Mouse (Mus musculus) forebrain, postnatal 0 days (tissue): ENCODE measurements at regions not wholly inside any gene's neighbourhood (a gene's known extent, or its start where the extent isn't known, plus 50 kb on each side); places are given as distances from the start of the nearest gene placed in this dataset.

Experiments used
- ATAC-seq: fragments of 200-750 bp; cut with Nextera tagmentation; 2 replicates; pipeline ENCODE4 v1.8.0; 2017; ENCODE audit warnings: mild to moderate bottlenecking, moderate library complexity
- DNase-seq: peaks from one replicate; pipeline ENCODE4 v3.0.0-alpha.2; 2015
- H3K27ac ChIP-seq: fragments of 300-500 bp; sonication (generic); 2 replicates; pipeline ENCODE4 v1.5.1; 2014; ENCODE audit warnings: low read depth, mild to moderate bottlenecking, antibody characterized with exemption, low read length, moderate library complexity, mixed read lengths
- H3K27me3 ChIP-seq: fragments of 300-500 bp; sonication (generic); 2 replicates; pipeline ENCODE4 v1.6.1; 2014; ENCODE audit warnings: mild to moderate bottlenecking, low read length, mixed read lengths; ENCODE audit not compliant: insufficient read depth
- H3K36me3 ChIP-seq: fragments of 300-500 bp; sonication (generic); 2 replicates; pipeline ENCODE4 v1.6.1; 2014; ENCODE audit warnings: mild to moderate bottlenecking, moderate library complexity; ENCODE audit not compliant: insufficient read depth
- H3K4me1 ChIP-seq: fragments of 300-500 bp; sonication (generic); 2 replicates; pipeline ENCODE4 v1.6.1; 2014; ENCODE audit warnings: antibody characterized with exemption; ENCODE audit not compliant: insufficient read depth
- H3K4me2 ChIP-seq: fragments of 300-500 bp; sonication (generic); 2 replicates; pipeline ENCODE4 v1.6.1; 2014; ENCODE audit warnings: low read depth, mild to moderate bottlenecking, moderate library complexity
- H3K4me3 ChIP-seq: fragments of 300-500 bp; sonication (generic); 2 replicates; pipeline ENCODE4 v1.5.1; 2014; ENCODE audit warnings: low read depth, low read length, mixed read lengths
- H3K9ac ChIP-seq: fragments of 300-500 bp; sonication (generic); 2 replicates; pipeline ENCODE4 v1.6.1; 2014; ENCODE audit warnings: mild to moderate bottlenecking
- H3K9me3 ChIP-seq: fragments of 300-500 bp; sonication (generic); 2 replicates; pipeline ENCODE4 v1.6.1; 2016; ENCODE audit warnings: low read length
- CTCF ChIP-seq: sonication (generic); IDR thresholded peaks from 2 replicates; pipeline ENCODE4 v1.5.1; 2016; ENCODE audit warnings: antibody characterized with exemption, control low read depth, low read depth
- WGBS: fragments of 180-500 bp; shearing (Covaris S2); extraction: QIAGEN DNeasy Blood & Tissue Kit; methylation state at CpG from one replicate; pipeline ENCODE4 v1.1.7; 2014; 5-methylcytosine and 5-hydroxymethylcytosine counted together

DNA sequence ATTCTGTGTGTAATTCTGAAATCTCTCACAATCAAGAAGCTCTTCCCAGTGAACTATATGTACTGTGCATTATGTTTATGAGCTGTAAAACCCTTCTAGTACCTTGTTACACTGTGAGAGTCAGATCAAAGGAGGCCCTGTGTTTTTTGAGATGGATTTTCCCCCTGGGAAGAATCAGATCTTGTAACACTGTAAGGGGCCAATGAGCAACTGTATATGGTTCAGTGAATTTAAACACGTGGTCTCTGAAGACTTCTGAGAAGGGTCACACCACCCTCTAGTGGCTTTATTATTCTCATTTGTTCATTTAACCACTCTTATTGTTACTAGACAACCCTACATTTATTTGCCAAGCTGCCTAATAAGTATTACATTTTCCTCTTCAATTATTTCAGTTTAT lies 211.1 kb downstream of the Hira start:
- 6% methylated on average over 1 of the region's 1 CpGs for WGBS
- Histone ChIP-seq H3K4me2 (no peak overlapping the region), H3K27me3 (no peaks in the 10 kb centered on the region), H3K9me3 (no peaks in the 10 kb centered on the region), H3K4me1 (no peaks in the 10 kb centered on the region), H3K27ac (no peak overlapping the region), H3K36me3 (no peaks in the 10 kb centered on the region), H3K9ac (no peak overlapping the region), H3K4me3 (no peak overlapping the region)
- no peak for TF ChIP-seq CTCF
- 0 out of 2 replicates have a peak, but pooled peaks have one; percentile 38 for ATAC-seq
- DNase-seq = no peak
